Mouse (Mus musculus) cerebellum, adult 2 months (tissue): Measurements from ENCODE around the gene Whrn.

Experiments used
- CTCF ChIP-seq: fragments of 200-500 bp; IDR thresholded peaks from 2 replicates; pipeline ENCODE4 v1.5.1; 2011; ENCODE audit warnings: low read depth, mild to moderate bottlenecking, control low read depth, low read length, moderate library complexity, borderline replicate concordance; ENCODE audit not compliant: insufficient read depth
- POLR2A ChIP-seq: fragments of 200-500 bp; IDR thresholded peaks from 2 replicates; pipeline ENCODE4 v1.6.1; 2011; ENCODE audit warnings: low read length, control low read depth, borderline replicate concordance; ENCODE audit not compliant: insufficient read depth

- no peak for TF ChIP-seq CTCF
- TF ChIP-seq POLR2A, result no peak
Observed at GRCm38 (mm10) chr4:63384262-63384661, 111.5 kb downstream of the Whrn start.
